Mouse (Mus musculus): ENCODE measurements around the gene Cd180. TPM values are rescaled to one million over a fixed set of nuclear protein-coding genes. Genes with fewer than 3 reads are reported as not detected.

Cd180 gene
- total and polyA plus RNA-seq, 3 experiments: 1.2 to 3.1 (median 2.7) TPM

DNA sequence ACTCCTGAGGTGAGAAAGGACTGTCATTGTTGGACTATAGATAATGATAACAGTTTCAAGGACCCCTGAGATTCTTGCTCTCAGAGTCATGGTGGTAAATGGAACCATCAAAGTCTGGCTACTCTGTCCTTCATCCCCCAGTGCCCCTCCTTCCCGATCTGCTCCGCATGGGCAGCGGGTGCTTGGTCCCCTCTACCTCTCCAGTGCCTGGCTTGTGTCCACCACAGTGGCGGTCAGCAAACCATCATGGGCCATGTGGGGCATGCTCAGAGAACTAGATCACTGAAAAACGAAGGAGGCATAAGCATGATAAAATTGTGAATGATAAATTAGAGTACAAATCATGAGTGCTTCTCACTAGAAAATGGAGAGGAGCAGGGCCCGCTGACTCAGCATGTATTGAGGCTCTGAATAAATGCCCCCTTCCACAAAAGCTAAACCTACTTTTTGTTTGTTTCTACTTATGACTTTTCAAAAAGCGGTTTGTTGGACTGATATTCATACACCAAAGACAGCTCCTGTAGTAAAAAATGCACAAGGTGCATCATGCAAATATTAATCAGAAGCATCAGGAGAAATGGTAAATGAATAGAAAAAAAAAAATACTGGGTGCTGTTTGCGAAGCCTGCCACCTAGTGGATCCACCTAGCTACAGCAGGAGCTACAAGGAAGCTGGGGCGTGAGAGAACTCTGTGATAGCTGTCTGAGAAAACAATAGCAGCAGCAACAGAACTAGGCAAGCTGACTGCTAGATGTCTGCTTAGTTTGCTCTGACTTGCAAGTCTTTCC lies 51.3 kb downstream of the Cd180 start:
- peak; percentile 70 for DNase-seq

DNA sequence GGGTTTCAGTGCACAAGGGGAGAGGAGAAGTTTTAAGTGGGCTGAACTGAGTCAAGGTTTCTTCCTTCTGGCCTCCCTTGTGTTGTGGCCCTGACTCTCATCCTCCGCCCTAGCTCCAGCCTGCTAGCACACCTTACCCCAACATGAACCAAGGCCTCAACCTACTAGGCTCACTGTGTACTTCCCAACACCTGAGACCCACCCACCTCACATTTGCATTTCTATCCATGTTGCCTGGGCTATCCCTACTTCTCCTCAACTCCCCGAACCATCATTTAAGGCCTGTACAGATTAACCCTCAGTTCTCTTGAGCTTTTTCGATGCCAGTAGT lies 51.9 kb downstream of the Cd180 start:
- no peak for DNase-seq

DNA sequence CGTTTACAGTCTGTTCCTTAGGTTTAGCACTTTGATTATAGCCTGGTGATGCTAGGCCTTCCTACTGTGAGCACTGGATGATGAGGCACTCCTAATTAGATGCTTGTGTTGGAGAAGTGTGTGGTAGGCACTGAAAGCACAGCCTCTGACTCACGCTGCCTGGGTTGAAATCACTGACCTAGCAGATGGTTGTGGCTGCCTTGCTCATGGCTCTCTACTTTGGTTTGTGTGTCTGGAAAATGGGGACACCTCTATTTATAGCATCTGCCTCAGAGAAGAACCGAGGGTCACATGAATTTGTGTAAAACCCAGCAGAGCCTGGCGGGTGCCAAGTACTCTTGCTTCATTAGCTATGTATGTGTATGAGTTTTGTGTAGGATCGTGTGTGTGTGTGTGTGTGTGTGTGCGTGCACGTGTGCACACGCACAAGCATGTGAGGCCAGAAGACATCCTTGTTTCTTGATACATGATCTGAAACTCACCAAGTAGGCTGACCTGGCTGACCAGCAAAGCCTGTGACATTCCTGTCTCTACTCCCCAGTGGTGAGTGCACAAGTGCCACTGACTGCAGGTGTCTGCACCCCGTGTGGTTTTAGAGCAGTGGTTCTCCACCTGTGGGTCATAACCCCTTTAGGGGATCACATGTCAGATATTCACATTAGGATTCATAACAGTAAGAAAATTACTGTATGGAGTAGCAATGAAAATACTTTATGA lies 52.4 kb downstream of the Cd180 start:
- no peak for DNase-seq

DNA sequence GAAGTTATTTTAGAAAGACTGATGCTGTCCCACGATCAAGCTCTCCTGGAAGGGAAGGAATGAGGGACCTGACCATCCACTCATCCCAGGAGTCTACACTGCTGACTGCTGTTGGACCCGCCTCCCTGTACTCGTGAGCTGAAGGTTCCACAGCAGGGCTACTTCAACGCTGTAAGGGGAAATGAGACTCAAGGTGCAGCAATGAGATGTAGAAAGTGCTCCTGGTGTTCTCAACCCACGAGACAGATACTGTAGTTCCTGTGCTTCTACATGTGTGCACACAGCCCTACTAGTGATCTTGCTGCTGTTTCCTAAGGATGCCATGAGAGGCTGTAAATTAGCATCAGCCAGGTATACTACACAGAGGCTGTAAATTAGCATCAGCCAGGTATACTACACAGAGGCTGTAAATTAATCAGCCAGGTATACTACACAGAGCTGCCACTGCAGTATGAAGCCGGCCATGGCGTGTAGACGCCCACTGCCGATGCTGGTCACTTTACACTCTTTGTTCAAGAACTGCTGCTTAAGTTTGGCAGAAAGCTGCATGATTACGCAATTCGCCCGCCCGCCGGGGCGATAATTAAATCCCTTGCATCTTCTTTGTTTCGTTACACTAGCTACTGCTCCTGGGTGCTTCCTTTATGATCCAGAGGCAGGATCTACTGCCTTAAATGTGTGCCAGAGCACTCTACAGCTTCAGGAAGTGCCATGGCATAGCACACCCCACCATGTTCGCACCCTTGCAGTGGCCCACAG lies 53.6 kb downstream of the Cd180 start:
- DNase-seq: no peak

DNA sequence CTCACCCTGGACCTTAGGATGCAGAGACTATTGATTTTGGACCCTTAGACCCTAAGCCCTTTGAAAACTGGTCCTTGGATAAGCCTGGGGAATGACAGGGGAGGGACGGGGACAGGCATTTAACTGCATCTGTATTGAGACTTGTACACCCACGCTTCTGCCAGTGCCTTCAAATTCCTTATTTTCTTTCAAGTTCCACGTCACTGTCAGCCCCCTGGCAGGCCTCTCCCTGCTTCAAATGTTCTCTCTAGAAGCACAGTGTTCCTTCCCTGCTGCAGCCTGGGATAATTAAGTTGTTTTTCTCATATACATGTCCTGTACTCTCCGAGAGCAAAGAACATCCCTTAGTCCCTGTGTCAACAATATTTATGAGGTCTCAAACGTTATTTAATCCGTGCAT lies 55.8 kb downstream of the Cd180 start:
- DNase-seq: no peak

DNA sequence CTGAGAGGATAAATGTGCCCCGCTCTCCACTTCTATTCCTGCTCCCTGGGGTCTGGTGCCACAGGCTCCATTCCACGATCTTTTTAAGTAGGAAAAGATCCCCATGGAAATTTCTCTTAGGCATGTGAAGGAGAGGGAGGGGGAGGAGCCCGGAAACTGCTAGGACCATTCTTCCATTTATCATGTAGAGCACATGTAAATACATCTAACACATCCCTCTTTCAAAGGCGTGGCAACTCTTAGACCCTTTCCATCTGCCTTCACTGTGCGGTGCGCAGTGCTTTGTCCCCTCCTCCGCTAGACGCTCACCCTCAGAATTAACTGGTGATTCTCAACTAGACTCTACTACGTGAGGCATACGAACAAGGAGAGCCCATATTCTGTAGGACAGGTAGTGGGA lies 56.5 kb downstream of the Cd180 start:
- DNase-seq: no peak

DNA sequence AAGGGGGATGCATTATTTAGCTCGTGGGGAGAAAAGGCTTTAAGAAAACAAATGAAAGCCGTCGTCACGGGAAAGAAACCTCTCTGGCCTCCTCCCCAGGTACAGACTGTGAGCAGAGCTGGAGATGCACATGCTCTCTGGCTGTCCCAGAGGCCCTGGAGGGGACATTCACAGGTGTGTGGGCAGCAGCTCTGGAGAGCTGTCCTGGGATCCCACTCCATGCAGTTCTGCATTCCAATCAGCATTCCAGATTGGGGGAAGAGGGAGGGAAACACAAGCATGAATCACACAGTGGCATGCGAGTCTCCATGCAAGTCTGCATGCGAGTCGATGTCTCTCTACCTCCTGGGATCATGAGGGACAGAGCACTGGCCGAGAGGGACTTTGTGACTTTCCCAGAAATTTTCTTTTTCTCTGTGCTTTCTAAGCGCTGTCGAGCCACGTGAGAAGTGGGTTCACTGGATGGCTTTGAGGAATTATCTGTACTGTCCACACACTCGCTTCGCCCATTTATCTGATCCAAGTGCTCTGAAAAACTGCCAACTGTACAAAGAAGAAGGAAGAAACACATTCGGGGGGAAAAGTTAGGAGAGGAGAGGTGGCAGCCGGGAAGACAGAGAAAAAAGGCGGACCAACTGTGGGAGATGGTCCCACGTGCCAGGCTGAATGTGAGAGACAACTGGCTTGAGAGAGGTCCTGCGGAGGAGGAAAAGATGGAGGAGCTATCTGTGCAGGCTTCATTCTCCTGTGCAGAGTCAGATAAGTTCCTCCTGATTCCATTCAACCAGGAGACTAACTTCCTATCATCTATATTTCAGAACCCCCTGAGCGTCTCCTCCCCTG lies 60.6 kb downstream of the Cd180 start:
- no peak for DNase-seq

DNA sequence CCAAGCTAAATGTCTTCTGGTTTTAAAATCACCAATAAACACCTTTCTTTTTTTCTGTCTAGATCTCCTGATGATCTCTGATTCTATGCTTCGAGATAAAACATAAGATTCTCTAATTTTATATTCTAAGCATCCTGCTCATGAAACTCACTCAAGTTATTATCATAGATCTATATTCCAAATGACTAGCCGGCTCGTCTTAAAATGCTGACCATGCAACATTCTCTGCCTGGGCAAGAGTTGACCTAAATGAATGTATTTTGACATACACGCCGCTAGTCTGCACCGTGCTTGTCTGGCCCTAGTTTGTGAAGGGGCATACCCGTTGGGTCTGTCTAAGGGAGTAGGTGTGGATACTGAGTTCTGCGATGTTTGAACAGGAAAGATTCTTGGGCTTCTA lies 61.8 kb downstream of the Cd180 start:
- no peak for DNase-seq

DNA sequence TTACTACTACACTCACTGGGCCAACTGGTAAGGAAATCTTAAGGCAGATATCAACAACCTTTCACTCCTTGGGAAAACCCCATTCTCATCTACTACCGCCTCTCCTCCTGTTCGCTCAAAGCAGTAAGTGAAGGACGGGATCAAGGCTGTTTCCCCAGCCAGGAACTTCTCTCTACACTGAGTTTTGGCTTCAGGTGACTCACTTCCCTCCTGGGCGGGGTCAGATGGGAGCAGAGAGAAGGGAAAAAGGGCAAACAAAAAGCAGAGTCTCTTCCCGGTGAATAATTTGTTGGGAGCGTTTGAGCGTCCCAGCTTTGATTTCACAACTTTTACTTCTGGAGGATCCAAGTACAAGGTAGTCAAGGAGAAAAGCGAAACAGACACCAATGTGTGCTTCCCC lies 62.7 kb downstream of the Cd180 start:
- peak; percentile 89 for DNase-seq

DNA sequence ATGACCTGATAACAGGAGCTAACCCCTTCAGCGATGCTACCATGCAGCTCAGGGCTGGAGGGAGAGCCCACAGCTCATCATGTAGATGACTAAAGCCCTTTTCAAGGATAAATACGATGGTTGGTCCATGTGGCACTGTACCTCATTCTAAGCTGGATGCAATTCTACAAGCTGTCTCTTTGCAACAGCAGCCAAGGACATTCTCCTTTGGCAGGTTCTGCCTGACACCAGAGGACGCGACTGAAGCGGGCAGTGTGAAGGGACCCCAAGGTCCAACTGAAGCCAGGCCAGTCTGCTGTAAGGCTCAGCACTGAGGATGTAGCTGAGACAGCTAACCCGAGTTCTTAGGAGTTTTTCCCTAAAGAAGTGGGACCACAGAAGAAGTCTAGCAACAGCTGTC lies 64.7 kb downstream of the Cd180 start:
- peak; percentile 67 for DNase-seq

DNA sequence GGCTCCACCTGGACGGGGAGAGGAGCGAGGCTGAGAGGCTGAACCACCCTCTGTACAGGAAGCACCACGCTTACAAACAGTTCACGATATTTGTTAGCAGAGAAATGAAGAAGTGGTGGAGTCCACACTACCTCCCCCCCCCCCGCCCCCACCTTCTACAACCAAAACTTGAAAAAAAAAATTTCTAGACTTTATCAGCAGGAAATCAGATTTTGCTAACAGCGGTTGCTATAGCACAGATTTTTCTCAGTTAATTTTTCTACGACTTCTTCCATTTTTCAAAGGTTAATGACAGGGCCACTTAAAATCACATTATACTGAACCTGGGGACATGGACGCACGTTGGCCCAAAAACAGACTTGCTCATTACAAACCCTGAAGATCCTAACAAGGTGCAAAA lies 68.1 kb downstream of the Cd180 start:
- DNase-seq: no peak

DNA sequence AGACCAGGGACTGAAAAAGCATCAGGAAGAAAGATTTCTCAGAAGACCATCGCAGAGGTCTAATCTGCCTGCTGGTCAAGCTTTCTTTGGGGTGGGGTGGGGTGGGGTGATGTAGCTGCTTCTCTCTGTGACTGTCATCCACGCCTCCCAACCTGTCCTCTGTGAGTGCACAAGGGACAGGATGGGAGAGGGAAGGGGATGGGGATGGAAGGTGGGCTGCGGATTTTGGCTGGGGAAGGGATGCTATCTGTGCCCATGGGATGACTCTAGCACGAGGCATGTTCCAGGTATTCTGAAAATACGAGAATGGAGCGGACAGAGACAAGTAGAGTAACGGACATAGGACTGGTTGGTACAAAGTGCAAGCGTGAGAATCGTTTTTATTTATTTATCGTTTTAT lies 68.8 kb downstream of the Cd180 start:
- no peak for DNase-seq

DNA sequence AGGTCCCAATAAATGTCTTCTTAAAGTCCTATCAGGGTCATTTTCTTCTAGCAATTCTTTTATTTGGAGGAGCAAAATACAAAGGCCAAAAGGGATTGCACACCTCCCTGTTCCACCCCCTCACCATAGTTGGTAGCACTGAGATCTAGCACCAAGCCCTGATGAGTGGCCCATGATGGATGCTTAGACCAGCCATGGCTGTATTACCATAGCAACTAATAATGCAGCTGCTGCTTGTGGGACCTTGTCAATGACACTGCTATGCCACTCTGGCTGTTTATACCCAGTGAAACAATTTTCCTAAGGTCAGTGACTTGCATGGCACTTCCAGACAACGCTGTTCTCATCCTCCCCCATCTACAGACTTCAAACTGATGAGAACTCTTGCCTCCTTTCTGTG lies 70.9 kb downstream of the Cd180 start:
- no peak for DNase-seq

DNA sequence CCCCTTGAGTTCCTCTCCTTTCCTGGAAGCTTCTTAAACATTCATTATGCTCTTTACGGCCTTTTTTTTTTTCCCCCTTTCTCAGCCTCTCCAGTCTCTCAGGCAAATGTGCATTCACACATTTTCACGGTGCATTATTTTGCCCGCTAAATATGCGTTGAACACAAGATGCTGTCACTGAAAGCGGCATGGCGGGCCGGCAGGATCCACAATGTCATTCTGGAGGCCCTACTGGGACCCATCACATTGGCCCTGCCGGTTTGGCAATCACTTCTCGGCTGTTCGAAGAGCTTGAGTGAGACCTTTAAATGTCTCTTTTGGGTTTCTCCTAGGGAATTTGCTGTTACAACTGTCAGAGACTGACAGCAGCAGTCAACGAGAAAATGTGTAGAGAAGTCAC lies 71.9 kb downstream of the Cd180 start:
- DNase-seq: no peak

DNA sequence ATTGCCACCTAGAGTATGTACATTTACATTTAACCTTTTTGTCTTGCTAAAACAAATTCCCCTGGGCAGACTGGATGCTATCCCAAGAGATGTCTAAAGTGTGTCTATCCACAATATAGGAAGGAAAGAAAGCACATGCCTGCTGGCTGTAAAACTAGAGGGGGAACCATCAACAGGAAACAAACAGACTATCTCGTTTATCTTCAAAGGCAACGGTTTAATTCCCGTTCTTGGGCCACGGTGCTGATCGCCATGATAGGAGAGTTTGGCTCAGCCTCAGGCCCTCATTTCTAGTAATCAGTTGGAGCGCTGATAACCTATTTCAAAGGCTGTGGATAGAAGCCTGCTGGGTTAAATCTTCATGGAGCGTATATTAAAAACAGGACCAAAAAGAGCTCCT lies 73.8 kb downstream of the Cd180 start:
- DNase-seq: no peak

DNA sequence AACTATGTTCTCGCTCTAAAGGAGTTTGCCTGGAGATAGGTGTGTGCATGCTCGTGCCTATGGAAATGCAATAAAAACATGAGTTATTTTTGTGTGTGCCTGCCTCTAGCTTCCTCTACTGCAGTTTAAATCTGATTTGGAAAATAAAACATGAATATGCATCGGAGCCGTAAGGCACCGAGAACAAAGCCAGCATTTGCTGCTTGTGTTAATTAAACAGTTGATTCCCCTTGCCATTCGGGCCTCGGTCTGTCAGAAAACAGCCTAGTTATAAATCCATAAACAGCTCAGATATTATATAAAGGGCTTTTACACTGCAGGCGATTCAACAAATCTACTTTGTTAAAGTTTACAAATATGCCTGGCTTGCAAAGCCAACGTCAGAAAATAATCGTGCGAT lies 75.2 kb downstream of the Cd180 start:
- no peak for DNase-seq

DNA sequence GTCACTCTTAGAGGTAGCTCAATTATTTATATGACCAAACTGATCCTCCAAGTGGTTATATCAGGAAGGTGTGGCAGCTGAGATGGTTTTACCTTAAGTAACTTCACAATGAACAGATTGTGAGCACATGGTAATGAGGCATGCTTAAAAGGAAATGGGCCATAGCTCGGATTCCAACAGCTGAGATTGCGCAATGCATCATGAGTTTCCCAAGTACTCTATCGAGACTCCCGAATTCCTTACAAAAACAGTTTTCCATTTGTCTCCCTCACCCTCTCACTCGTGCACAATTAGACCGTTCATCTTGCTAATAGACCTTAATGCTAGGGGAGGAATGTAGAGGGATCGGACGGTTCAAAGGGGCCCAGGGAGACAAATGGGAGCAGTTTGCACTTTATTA lies 76.8 kb downstream of the Cd180 start:
- no peak for DNase-seq

DNA sequence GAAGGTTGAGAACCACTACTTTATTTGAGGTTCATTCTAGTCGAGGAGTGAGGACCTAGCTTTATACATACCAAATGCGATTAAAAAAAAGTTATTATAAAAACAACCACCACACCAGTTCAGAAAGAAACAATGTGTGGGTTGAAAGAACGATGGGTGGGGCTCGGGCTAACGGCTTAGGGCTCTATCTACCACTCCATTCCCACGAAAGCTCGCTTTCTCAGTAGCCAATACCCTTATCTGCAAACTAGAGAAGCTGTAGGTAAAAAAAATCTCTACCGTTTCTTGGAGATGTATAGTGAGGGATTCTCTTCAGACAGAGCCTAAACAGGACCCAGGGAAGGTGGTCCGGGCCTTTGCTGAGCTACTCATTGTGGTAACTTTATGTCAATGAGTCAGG lies 79.8 kb downstream of the Cd180 start:
- DNase-seq: no peak

DNA sequence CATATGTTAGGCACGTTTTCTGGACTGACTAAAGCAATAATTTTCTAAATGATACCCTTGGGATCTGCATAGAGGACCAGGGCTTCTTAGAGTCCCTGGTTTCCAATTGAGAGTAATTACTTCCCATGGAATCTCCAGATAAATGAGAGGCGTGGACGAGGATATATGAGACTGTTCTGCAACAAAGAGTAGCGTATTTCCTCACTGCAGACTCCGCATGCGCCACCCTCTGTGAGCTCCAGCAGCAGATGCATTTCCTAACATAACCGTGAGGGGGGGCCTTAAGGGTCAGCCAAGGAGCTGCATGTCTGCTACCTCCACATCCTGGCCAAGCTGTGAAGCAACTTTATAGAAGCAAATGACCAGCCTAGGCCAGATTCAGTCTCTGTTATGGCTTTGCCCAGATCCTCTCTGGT lies 81.4 kb downstream of the Cd180 start:
- DNase-seq: no peak

DNA sequence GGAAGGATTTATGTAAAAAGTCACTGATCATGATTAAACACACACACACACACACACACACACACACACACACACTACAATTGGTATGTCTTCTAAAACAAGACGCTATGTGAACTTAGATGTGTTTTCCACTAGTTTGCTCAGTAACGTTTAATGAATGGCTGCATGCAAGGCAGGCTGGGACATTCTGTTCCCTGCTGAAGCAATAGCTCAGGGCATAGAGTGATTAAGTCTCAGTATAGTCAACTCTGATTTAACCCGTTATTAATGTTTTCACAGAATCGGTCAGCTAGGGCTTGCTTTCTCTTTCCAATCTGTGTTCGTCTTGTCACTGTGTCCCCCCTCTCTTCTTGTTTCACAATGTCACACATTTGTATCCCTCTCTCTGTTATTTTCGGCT lies 82.1 kb downstream of the Cd180 start:
- DNase-seq: no peak

DNA sequence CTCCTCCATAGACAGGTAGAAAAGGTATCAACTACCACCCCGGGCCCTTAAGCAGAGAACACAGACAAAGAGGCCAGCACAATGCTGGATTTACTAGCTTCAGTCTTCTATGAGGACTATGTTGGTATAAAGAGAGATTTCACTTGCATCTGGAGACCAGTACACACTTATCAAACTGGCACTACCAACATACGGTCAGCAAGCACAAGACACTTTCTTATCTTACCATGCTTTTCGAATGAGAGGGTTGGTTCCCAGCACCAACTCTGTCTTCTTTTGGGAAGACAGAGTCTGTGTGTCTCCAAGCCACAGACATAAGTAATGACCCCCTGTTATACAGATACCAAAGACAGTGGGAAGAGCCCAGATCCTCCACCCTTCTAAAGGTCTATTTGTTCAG lies 85.5 kb downstream of the Cd180 start:
- DNase-seq: no peak

DNA sequence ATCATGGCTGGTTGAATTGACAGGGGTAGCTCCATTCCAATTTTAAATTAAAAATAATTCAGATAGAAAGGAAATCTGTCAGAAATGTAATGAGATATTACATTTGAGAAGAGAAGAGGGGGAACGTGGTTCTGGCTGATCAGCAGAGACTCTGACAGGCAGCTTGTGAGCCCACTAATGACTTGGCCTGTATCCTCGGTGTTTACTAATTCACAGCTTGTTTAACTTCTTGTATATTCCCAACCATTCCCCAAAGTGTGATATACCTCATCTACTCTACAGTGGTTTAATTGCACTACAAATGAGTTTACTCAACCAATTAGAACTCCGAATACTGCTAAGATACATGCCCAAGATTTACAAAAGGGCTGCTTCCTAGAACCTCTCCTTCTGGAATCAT lies 85.9 kb downstream of the Cd180 start:
- DNase-seq: no peak
